Mouse (Mus musculus): ENCODE results near the gene Lbp. TPM values are rescaled to one million over a fixed set of nuclear protein-coding genes. Genes with fewer than 3 reads are reported as not detected.

Lbp gene
- polyA plus RNA-seq, 1 experiment from 2014 or later = 16.3 TPM

DNA sequence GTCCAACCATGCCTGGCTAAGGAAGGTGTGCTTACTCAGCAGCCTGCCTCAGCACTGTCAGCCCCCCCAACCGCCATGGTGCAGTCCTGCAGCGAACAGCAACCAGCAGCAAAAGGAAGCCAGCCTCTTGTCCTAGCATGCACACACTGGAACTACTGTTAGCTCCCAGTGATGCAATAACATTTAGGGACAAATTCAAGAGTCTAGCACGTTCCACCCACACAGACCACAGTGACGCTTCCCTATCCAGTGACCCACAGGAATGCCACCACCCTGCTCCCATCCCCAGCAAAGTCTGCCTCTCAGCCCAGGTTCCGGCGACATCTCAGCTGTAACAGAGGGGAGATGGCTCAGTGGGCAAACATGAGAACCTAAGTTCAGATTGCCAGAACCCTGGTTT is 40.2 kb downstream of the Lbp start:
- ATAC-seq (ENCODE audit: low read depth) = no peak
- no peaks in the 10 kb centered on the region for H3K27me3 ChIP-seq
- H3K27ac ChIP-seq = no peak overlapping the region
- 53% methylated on average over 6 of the region's 6 CpGs for WGBS (ENCODE audit: insufficient replicate concordance)
- H3K4me2 ChIP-seq = no peak overlapping the region
- no peak overlapping the region for H3K4me3 ChIP-seq (replicated peaks)
- no peaks in the 10 kb centered on the region for H3K36me3 ChIP-seq
- no peaks in the 10 kb centered on the region for H3K4me1 ChIP-seq (replicated peaks)
- no peak for DNase-seq
- no peaks in the 10 kb centered on the region for H3K9me3 ChIP-seq (replicated peaks)
- H3K9ac ChIP-seq = no peak overlapping the region

DNA sequence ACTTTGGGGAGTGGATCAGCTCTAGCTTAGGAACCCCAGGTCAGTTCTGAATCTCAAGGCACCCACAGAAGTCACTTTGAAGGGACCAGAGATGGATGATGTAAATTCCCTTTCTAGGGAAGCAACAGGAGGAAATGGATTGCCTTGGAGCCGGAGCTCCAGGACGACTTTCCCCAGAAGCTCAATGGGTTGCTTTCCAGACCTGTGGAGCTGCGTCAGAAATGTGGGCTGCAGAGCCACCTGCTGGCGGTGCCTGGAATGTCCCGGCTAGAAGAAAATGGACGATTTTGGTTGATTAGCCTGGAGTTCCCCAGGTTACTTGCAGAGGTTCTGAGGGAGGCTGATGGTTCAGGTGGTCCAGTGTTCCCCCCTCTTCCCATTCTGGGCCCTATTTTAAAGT is 41.6 kb downstream of the Lbp start:
- DNase-seq = peak; percentile 38
- H3K36me3 ChIP-seq = 0 out of 2 replicates have a peak, but pooled peaks cover 1% of the 10 kb centered on the region
- no peak overlapping the region for H3K9ac ChIP-seq
- no peak overlapping the region for H3K4me2 ChIP-seq
- H3K4me1 ChIP-seq (replicated peaks) = no peaks in the 10 kb centered on the region
- H3K4me3 ChIP-seq (replicated peaks) = no peak overlapping the region
- H3K27ac ChIP-seq = no peak overlapping the region
- no peak for ATAC-seq (ENCODE audit: low read depth)
- 3% methylated on average over 6 of the region's 6 CpGs for WGBS (ENCODE audit: insufficient replicate concordance)
- H3K9me3 ChIP-seq (replicated peaks) = no peaks in the 10 kb centered on the region
- H3K27me3 ChIP-seq = no peaks in the 10 kb centered on the region

DNA sequence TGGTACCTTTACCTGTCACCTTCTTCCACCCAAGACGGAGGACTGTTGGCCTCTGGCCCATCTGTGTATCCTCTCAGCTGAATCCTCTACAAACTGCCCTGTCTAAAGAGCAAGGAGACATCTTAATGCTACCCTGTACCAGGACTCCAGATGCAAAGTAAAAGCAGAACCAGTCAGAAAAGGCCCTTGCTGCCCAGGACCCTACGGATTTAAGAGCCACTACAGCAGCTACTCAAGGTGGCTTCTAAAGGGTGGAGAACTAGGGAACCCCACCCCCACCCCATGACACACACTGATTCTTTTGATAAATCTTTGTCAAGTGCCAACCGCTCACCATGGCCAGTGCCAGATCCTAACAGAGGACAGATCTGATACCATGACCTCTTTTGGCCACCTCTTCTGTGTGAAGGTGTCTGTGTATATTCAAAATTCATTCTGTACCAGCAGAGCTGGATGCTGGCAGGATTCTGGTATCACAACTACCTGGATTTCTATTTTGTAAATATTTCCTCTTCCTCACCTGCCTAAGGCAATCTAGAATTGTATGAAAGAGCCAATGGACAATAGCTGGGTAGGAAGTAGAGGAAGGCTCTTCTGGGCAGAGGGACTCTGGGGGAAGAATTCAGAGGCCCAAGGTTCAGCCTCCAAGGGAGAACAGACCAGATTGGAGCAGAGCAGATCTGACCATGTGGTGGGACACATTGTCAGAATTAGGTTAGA is 46.7 kb downstream of the Lbp start:
- H3K4me3 ChIP-seq (replicated peaks) = no peak overlapping the region
- H3K27me3 ChIP-seq = no peaks in the 10 kb centered on the region
- no peak overlapping the region for H3K27ac ChIP-seq
- 76% methylated on average over 3 of the region's 3 CpGs for WGBS (ENCODE audit: insufficient replicate concordance)
- no peak overlapping the region for H3K4me2 ChIP-seq
- H3K4me1 ChIP-seq (replicated peaks) = peaks cover 5% of the 10 kb centered on the region
- H3K9me3 ChIP-seq (replicated peaks) = no peaks in the 10 kb centered on the region
- DNase-seq = no peak
- H3K9ac ChIP-seq = no peak overlapping the region
- no peak for ATAC-seq (ENCODE audit: low read depth)
- H3K36me3 ChIP-seq = peaks cover 50% of the 10 kb centered on the region

DNA sequence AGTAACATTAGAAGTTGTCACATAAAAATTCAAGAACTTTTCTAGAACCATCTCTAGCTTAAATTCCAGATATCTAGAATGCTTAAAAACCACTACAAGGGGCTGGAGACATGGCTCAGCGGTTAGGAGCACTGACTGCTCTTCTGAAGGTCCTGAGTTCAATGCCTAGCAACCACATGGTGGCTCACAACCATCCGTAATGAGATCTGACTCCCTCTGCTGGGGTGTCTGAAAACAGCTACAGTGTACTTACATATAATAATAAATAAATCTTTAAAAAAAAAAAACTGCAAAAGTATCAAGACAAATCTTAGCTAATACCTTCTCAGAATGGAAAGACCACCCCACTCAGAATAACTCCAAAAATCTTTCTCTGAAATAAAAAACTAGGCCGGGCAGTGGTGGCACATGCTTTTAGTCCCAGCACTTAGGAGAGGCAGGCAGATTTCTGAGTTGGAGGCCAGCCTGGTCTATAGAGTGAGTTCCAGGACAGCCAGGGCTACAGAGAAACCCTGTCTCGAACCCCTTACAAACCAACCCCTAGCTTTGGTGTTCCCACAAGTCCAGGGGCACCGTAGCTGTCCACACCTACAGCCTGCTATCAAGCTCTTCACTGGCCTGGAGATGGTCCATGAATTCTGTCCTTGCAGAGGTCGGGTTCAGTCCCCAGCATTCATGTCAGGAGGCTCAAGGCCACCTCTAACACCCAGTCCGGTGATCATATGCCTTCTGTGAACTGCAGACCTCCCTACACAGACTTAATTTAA is 48.2 kb downstream of the Lbp start:
- no peak for ATAC-seq (ENCODE audit: low read depth)
- WGBS (ENCODE audit: insufficient replicate concordance) = 66% methylated on average over 7 of the region's 7 CpGs
- Histone ChIP-seq H3K9ac (no peak overlapping the region), H3K27me3 (no peaks in the 10 kb centered on the region), H3K4me3 (replicated peaks) (no peak overlapping the region), H3K4me2 (no peak overlapping the region), H3K27ac (no peak overlapping the region; the same call in 1 of the 2 replicates), H3K9me3 (replicated peaks) (no peaks in the 10 kb centered on the region), H3K36me3 (peaks cover 66% of the 10 kb centered on the region), H3K4me1 (replicated peaks) (peaks cover 20% of the 10 kb centered on the region)
- no peak for DNase-seq

DNA sequence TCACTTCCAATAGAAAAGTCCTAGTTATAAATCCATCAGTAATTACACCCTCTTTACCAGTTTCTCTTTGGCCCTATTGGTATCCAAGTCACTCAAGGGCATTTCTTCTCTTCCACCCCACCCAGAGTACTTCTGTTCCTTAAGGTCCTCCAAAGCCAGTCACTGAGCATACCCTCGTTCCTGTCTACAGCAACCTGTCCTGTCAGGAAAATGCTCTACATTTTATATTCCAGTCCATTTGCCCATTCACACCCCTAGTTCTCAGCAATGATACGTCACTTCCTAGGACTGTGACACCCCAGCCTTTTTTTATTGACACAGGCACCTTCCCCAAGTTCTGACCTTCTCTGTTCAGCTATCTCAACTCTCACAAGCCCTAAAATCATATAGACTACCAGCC is 48.9 kb downstream of the Lbp start:
- 73% methylated on average over 2 of the region's 2 CpGs for whole genome bisulfite sequencing (ENCODE audit: insufficient replicate concordance)
- H3K27me3 ChIP-seq = no peaks in the 10 kb centered on the region

DNA sequence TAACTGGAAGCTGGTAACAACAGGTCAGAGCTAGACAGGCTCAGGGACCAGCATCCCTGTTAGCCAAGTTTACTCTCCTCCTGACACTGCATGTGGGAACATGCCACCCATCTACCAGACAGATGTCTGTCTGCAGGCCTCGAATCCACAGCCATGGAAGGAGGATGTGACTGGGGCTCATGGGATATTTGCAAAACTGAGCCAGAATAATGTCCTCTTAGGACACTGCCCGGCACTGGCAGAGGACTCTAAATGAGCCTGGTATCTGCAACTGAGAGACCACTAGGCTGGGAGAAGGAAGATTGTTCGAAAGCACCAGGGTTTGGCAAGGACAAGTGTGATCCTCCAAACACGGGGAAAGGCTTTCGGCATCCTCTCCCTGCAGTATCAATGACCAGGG is 49.8 kb downstream of the Lbp start:
- Histone ChIP-seq H3K4me3 (replicated peaks) (no peak overlapping the region), H3K4me1 (replicated peaks) (peaks cover 35% of the 10 kb centered on the region), H3K9ac (no peak overlapping the region), H3K4me2 (no peak overlapping the region), H3K27me3 (no peaks in the 10 kb centered on the region), H3K36me3 (peaks cover 74% of the 10 kb centered on the region), H3K27ac (no peak overlapping the region), H3K9me3 (replicated peaks) (no peaks in the 10 kb centered on the region)
- WGBS (ENCODE audit: insufficient replicate concordance) = 86% methylated on average over 5 of the region's 5 CpGs
- DNase-seq (no peak), ATAC-seq (ENCODE audit: low read depth) (no peak)

More for the DNA sequence above, 48.9 kb downstream of the Lbp start:
- Histone ChIP-seq H3K27ac (no peak overlapping the region), H3K9ac (no peak overlapping the region), H3K4me1 (replicated peaks) (peaks cover 27% of the 10 kb centered on the region), H3K9me3 (replicated peaks) (no peaks in the 10 kb centered on the region), H3K4me2 (no peak overlapping the region), H3K36me3 (peaks cover 73% of the 10 kb centered on the region), H3K4me3 (replicated peaks) (no peak overlapping the region)
- ATAC-seq (ENCODE audit: low read depth) (no peak), DNase-seq (no peak)

DNA sequence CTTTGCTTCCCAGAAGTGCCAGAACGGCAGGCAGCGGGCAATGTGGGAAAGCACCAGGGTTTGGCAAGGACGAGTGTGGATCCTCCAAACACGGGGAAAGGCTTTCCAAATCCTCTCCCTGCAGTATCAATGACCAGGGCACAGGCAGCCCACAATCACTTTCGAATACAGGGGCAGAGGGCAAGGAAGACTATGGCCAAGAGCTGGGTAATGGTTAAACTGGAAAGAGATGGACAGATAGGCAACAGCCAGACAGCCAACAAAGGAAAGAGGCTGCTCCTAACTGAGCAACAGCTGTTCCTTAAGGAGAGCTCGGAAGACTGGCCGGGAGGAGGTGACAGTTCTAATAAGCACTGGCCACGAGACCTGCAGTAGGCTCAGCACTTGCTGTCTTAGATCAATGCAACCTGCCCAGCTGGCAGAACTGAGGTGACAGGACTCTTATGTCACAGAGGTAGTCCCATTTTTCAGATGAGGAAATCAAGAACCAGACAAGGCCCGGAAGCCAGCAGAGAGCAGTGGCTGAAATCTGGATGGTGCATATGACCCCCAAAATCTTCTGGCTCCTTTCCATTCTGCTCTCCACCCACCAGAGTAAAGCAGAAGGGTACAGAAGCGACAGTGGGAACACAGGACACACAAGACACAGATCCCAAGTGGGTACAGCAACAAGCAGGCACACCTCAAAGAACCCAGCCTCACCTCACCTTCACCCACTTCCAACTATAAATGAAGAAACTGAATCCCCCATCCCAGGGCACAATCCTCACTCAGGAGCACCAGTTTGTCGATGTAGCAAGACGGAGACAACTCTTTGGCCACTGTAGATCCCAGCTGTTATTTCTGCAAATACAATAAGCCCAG is 53.7 kb downstream of the Lbp start:
- Histone ChIP-seq H3K4me1 (replicated peaks) (peaks cover 35% of the 10 kb centered on the region), H3K36me3 (peaks cover 54% of the 10 kb centered on the region), H3K4me3 (replicated peaks) (peak overlapping the region; percentile 81), H3K9ac (peak overlapping the region; percentile 90), H3K4me2 (peak overlapping the region; percentile 80), H3K27ac (peak overlapping the region; percentile 73), H3K27me3 (no peaks in the 10 kb centered on the region), H3K9me3 (replicated peaks) (no peaks in the 10 kb centered on the region)
- WGBS (ENCODE audit: insufficient replicate concordance) = 55% methylated on average over 12 of the region's 12 CpGs
- ATAC-seq (ENCODE audit: low read depth) = no peak
- no peak for DNase-seq

DNA sequence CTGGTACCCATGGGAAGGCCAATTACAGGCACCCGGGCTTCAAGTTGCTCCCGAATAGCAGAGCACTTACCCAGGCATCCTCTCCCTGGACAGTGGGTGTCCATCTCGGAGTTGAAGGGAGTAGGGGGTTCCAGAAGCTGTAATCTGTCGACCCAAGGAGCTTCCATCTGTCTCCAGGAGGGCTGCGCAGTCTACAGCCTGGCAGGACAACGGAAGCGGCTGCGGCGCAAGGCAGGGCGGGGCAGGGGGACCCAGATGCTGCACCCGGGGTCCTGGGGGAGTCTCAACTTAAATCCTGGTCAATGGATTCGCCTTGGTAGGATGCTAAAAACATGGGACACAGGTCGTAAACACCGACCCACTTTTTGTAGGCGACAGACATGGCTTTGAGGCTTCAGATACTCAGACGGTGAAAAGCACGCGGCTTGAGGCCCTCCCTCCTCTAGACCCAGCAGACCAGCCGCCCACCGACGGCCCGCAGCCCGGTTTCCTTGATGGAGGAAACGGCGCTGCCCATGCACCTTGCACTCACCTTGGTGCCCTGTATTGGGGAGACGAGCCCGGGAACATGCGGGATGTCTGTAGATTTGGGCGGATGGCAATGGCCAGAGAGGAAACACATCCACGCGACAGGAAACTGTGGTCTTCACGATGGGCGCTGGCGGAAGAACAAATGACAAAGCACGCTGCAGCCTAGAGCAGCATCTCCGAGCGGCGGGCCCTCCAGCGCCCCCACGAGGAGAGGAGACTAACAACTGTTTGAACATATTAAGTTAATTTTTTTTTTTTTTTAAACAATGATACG is 54.8 kb downstream of the Lbp start:
- Histone ChIP-seq H3K9ac (peak overlapping the region; percentile 90), H3K4me3 (replicated peaks) (peak overlapping the region; percentile 81), H3K27ac (peak overlapping the region; percentile 73), H3K4me1 (replicated peaks) (peaks cover 35% of the 10 kb centered on the region), H3K27me3 (no peaks in the 10 kb centered on the region), H3K4me2 (peak overlapping the region; percentile 80), H3K9me3 (replicated peaks) (no peaks in the 10 kb centered on the region), H3K36me3 (peaks cover 43% of the 10 kb centered on the region)
- under 1% methylated on average over 41 of the region's 41 CpGs for WGBS (ENCODE audit: insufficient replicate concordance)
- DNase-seq = peak; percentile 78
- peak; percentile 76 for ATAC-seq (ENCODE audit: low read depth)

DNA sequence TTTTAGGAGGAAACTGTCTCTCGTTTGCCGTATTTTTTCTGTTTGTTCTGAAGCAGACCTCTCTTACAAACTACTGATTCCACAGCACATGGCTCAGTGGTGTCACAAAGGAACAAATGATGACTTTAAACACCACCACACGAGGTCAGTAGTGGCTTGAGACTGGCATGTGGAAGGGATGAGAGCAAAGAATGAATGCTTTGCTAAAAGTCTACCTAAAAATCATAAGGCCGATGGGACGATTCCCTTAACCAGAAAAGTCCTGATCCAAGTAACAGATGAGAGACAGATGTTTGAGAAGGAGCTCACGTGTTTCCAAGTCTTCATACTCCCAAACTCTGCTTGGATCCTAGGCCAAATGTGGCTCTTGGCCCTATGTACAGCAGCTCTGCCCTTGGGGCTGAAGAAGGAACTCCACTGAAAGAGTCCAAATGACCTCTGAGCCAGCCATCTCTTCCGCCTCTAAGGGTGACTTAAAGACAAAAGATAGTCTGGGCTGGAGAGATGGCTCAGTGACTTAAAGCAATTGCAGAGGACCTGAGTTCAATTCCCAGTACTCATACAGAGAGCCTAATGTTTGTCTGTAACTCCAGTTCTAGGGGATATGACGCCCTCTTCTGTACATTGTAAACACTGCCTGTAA is 55.5 kb downstream of the Lbp start:
- Histone ChIP-seq H3K9me3 (replicated peaks) (no peaks in the 10 kb centered on the region), H3K4me2 (peak overlapping the region; percentile 80), H3K9ac (no peak overlapping the region), H3K4me3 (replicated peaks) (peak overlapping the region; percentile 81), H3K4me1 (replicated peaks) (peaks cover 35% of the 10 kb centered on the region), H3K27me3 (no peaks in the 10 kb centered on the region), H3K27ac (no peak overlapping the region), H3K36me3 (peaks cover 36% of the 10 kb centered on the region)
- DNase-seq = no peak
- ATAC-seq (ENCODE audit: low read depth) = peak; percentile 44
- WGBS (ENCODE audit: insufficient replicate concordance) = 29% methylated on average over 8 of the region's 8 CpGs

DNA sequence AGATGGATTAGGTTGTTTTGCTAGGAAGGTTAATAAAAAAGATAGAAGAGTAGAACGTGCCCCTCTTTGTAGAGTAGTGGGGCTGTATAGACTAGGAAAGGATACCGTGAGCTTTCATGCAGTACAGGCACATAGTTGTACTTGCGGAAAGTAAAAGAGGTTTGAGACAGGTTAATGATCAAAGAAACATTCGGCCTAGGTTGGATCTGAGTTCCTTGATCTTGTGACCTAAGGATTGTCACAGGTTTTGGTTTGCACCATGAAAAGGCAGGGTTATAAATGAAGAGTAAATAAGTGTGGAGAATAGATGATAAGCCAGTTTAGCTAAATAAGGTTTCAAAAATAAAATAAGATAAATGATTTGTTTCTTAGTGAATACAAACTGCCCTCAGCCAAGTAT is 57.9 kb downstream of the Lbp start:
- Histone ChIP-seq H3K27me3 (no peaks in the 10 kb centered on the region), H3K4me3 (replicated peaks) (no peak overlapping the region), H3K9ac (no peak overlapping the region), H3K36me3 (peaks cover 12% of the 10 kb centered on the region), H3K9me3 (replicated peaks) (no peaks in the 10 kb centered on the region), H3K27ac (no peak overlapping the region), H3K4me2 (no peak overlapping the region), H3K4me1 (replicated peaks) (peaks cover 18% of the 10 kb centered on the region)
- DNase-seq (no peak), ATAC-seq (ENCODE audit: low read depth) (no peak)
- 71% methylated on average over 4 of the region's 4 CpGs for WGBS (ENCODE audit: insufficient replicate concordance)

Measured in liver, embryonic 13.5 days (tissue).